Mouse (Mus musculus) regulatory T cell (primary cell): ENCODE results near the gene Stap2.

Experiments used
- in situ Hi-C: fragments of 300-600 bp; cut with MboI, MseI; formaldehyde crosslinking; loops from one replicate; pipeline ENCODE4 v1.15.1; 2025; ENCODE audit warnings: high pct_unique_total_duplicates

Gene Stap2

DNA sequence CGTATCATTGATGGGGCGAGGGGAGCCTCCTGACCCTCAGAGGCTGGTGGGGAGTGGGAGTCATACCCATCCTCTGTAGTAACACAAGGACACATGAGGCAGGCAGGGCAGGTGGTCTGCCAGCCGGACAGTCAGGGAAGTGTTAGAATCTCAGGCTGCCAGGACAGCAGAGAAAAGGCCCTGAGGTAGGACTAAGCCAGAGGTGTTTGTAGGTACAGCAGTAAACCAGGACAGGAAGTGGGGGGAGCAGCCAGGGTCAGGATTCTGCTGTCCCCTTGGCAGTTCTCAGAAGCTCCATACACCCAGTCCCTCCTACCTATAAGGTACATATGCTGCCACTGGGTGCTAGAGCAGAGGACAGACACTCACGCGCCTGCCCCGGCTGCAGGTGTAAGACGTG lies 43.8 kb downstream of the Stap2 start:
- in situ Hi-C loops, result loop anchor here (25.0 kb wide), 1 partner anchor 249 kb away; the partner anchor contains the start of gene Pot1b

DNA sequence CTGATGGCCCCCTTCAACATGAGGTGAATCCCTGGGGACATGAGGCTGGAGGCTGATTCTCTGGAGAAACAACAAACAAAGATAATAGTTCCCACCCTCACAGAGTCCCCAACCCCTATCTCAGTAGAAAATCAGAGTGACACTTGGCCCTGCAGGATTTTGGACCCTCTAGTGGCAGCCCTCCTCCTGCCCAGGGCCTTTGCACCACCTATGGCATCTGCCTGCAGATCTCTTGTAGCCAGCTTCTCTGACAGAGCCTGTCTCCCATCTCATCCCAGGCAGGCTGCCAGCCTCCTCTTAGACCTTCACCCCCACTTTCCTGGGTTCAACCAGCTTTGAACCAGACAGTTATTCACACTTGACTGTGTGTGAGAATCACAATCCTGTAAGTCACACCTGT lies 44.6 kb downstream of the Stap2 start:
- in situ Hi-C loops, result loop anchor here (25.0 kb wide), 1 partner anchor 248 kb away; the partner anchor contains the start of gene Pot1b

DNA sequence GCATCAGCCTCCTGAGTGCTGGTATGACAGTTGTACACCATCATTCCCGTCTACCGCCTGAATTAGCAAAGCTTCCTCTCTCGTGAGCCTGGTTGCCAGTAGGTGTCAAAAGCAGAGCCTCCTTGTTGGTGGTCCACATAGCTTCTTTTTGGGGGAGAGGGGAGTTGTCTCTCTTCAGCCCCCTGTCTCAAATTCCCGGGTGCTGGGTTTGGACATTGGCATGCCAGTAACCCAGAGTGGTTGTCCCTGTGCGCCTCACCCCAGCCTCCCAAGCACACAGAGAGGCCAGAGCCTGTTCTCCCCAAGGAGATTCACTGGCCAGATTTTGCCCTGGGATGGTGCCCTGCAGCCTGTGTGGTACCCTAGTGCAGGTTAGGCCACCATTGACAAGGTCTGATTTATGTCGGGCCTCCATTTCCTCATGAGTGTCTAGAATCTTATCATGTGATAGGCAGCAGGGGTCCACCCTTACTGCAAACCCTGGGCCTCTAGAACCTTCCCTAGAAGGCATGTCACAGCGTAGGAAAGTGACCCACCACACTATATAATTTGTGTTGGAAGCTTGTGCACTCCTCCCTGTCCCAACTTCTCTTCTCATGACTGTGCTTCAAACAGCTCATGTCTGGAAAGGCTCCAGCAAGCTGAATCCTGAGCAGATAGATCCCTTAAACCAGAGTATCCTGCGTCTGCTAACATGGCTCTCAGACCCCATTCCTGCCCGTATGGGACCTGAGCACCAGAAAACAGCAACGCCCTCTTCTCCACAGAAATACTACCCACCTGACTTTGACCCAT lies 45.2 kb downstream of the Stap2 start:
- in situ Hi-C loops, result loop anchor here (25.0 kb wide), 1 partner anchor 248 kb away; the partner anchor contains the start of gene Pot1b

- in situ Hi-C loops, result loop anchor here (25.0 kb wide), 1 partner anchor 247 kb away; the partner anchor contains the start of gene Pot1b
Observed at GRCm38 (mm10) chr17:55958918-55959728, 46.3 kb downstream of the Stap2 start, which contains the start of gene Yju2. Yju2 (plus strand) TSS chr17:55959099.

DNA sequence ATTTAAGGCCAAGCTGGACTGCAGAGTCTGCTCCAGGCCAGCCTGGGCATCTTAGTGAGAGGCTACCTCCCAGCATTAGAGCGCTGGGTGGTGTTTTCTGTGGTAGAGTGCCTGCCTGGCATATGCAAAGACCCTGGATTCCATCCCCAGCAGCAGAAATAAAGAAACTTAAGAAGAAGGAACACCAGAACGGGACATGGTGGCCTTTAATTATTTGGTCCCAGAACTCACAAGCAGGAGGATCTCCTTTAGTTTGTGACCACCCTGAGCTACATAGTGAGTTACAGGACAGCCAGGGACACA lies 46.8 kb downstream of the Stap2 start:
- in situ Hi-C loops, result loop anchor here (25.0 kb wide), 1 partner anchor 246 kb away; the partner anchor contains the start of gene Pot1b

- in situ Hi-C loops, result loop anchor here (25.0 kb wide), 1 partner anchor 246 kb away; the partner anchor contains the start of gene Pot1b
Observed at GRCm38 (mm10) chr17:55957726-55958583, 47.4 kb downstream of the Stap2 start.

GRCm38 (mm10) chr17:55957168-55957567 lies 48.2 kb downstream of the Stap2 start:
- in situ Hi-C loops, result loop anchor here (25.0 kb wide), 1 partner anchor 245 kb away; the partner anchor contains the start of gene Pot1b

GRCm38 (mm10) chr17:55956591-55956990 lies 48.8 kb downstream of the Stap2 start:
- in situ Hi-C loops, result loop anchor here (25.0 kb wide), 1 partner anchor 244 kb away; the partner anchor contains the start of gene Pot1b

- in situ Hi-C loops, result loop anchor here (25.0 kb wide), 1 partner anchor 244 kb away; the partner anchor contains the start of gene Pot1b
Observed at GRCm38 (mm10) chr17:55956129-55956528, 49.3 kb downstream of the Stap2 start.

DNA sequence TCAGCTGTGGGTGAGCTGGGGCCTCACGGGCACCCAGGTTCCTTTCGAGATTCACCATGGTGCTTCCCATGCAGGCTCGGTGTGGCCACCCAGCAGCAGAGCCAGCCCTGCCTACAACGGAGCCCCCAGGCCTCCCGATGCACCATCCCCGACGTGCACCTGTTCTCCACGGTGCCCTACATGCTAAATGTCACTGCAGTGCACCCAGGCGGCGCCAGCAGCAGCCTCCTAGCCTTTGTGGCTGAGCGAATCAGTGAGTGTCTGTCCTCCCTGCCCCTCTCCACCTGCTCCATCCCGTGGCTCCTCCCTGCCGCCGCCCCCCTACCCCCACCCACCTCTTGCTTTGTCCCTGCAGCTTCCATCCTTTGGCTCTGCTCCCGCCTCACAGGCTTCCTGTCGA lies 51.2 kb downstream of the Stap2 start:
- in situ Hi-C loops, result loop anchor here (25.0 kb wide), 1 partner anchor 242 kb away; the partner anchor contains the start of gene Pot1b

GRCm38 (mm10) chr17:55953751-55954150 lies 51.6 kb downstream of the Stap2 start:
- in situ Hi-C loops, result loop anchor here (25.0 kb wide), 1 partner anchor 241 kb away; the partner anchor contains the start of gene Pot1b

DNA sequence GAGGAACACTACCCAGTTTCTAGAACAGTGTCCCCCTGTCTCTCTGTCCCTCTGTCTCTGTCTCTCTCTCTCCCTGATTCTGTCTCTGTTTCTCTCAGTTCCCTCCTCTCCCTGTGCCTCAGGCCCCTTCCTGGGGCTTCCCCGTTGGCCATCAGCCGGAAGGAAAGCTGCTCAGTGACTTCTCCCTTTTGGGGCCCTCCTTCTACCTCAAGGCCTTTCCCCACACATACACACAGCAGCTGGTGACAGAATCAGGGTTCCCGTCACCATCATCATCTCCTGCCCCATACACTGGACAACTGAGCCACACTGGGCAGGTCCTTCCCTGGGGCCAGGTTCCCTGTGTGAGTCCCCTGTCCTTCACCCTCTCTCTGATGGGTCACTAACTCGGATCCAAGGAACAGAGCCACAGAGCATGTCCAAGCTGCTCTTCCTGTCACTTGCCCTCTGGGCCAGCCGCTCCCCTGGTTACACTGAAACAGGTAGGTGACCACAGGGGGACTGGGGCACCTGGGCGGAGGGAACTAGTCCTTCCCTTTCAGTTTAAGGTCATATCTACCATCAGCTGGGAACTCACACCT lies 52.8 kb downstream of the Stap2 start, which contains the start of gene Ebi3:
TSS of gene Ebi3 (plus strand) at position 194 of the 581 bp plus-strand sequence.
- in situ Hi-C loops, result loop anchor here (25.0 kb wide), 1 partner anchor 240 kb away; the partner anchor contains the start of gene Pot1b

GRCm38 (mm10) chr17:55952041-55952440 lies 53.3 kb downstream of the Stap2 start:
- in situ Hi-C loops, result loop anchor here (25.0 kb wide), 1 partner anchor 240 kb away; the partner anchor contains the start of gene Pot1b

DNA sequence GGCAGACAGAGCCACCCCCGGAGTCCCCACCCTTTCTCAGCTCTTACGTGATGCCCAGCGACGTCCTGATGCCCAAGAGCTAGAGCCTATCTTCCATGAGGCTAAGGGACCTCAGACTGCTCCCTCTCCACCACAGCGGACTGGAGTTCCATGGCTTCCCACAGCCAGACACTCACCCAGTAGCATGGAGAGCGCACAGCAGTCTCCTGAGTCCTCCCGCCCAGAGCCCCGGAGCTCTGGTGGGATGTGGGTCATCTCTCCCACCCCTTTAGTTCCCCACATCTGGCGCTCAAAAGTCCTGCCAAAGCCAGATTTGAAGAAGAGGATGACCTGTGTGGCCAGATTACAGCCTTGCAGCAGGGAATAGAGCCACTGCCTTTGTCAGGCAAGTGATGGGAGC lies 54.8 kb downstream of the Stap2 start:
- in situ Hi-C loops, result loop anchor here (25.0 kb wide), 1 partner anchor 238 kb away; the partner anchor contains the start of gene Pot1b

GRCm38 (mm10) chr17:55949400-55949799 lies 56.0 kb downstream of the Stap2 start, which contains the start of gene Zfp119b:
Zfp119b (minus strand) TSS chr17:55949500.
- in situ Hi-C loops, result no loop called here

DNA sequence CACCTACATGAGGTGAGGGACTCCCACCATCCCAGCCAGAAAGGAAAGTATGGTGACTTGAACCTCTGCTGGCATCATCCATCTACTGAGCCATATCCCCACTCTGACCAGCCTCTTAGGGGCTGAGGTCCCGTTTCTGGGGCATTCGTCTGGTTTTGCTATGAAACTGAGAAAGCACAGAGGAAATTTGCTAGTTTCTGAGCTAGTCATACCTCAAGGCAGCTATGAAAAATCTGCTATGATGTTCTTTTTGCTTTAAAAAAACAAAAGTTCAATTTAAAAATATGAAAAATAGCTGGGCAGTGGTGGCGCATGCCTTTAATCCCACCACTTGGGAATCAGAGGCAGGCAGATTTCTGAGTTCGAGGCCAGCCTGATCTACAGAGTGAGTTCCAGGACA lies 56.7 kb downstream of the Stap2 start:
- in situ Hi-C loops, result no loop called here
